Mouse (Mus musculus) olfactory bulb, adult 2 months (tissue): Measurements from ENCODE around the gene Lypd6b. TPM values are rescaled to one million over a fixed set of nuclear protein-coding genes. Genes with fewer than 3 reads are reported as not detected.

Source experiments
- H3K27ac ChIP-seq: fragments of 200-500 bp; 2 replicates; pipeline ENCODE4 v1.5.1; 2012; ENCODE audit warnings: low read depth, low read length; ENCODE audit not compliant: insufficient read depth
- H3K4me1 ChIP-seq: fragments of 200-500 bp; 2 replicates; pipeline ENCODE4 v1.6.1; 2012; ENCODE audit warnings: low read length; ENCODE audit not compliant: control insufficient read depth, insufficient read depth
- H3K4me3 ChIP-seq: fragments of 200-500 bp; 2 replicates; pipeline ENCODE4 v1.5.1; 2012; ENCODE audit warnings: mild to moderate bottlenecking, low read depth, low read length, moderate library complexity; ENCODE audit not compliant: insufficient read depth
- CTCF ChIP-seq: fragments of 200-500 bp; IDR thresholded peaks from 2 replicates; pipeline ENCODE4 v1.5.1; 2012; ENCODE audit warnings: low read depth, mild to moderate bottlenecking, low read length, moderate library complexity; ENCODE audit not compliant: insufficient read depth
- POLR2A ChIP-seq: fragments of 200-500 bp; IDR thresholded peaks from 2 replicates; pipeline ENCODE4 v1.6.1; 2012; ENCODE audit warnings: mild to moderate bottlenecking, low read depth, low read length, moderate library complexity; ENCODE audit not compliant: insufficient read depth
- WGBS: fragments of 180-500 bp; shearing (Covaris S2); methylation state at CpG from one replicate; pipeline ENCODE4 v1.1.7; 2018; 5-methylcytosine and 5-hydroxymethylcytosine counted together
- polyA plus RNA-seq: library from polyadenylated mRNA; stranded (reverse); fragments of >200 nt; gene quantifications from 2 replicates; pipeline ENCODE4 v1.2.4, GENCODE M21; 2012; ENCODE audit warnings: low replicate concordance; ENCODE audit not compliant: missing spikeins, insufficient read depth, insufficient read length

Gene Lypd6b
- polyA plus RNA-seq, 1 experiment = not detected

- no peak overlapping the region for H3K27ac ChIP-seq
- H3K4me1 ChIP-seq = no peaks in the 10 kb centered on the region
- 93% methylated on average over 3 of the region's 3 CpGs for WGBS
- H3K4me3 ChIP-seq = no peak overlapping the region
- no peak for TF ChIP-seq POLR2A
Measured at GRCm38 (mm10) chr2:49846880-49847279, 59.4 kb downstream of the Lypd6b start.

- WGBS = 88% methylated on average over 2 of the region's 2 CpGs
- TF ChIP-seq CTCF = no peak
- no peak for TF ChIP-seq POLR2A
- Histone ChIP-seq H3K4me1 (no peaks in the 10 kb centered on the region), H3K4me3 (no peak overlapping the region), H3K27ac (no peak overlapping the region)
Measured at GRCm38 (mm10) chr2:49847831-49848230, 60.3 kb downstream of the Lypd6b start.

- no peaks in the 10 kb centered on the region for H3K4me1 ChIP-seq
- no peak overlapping the region for H3K27ac ChIP-seq
- no peak overlapping the region for H3K4me3 ChIP-seq
- TF ChIP-seq POLR2A (no peak), CTCF (no peak)
- 93% methylated on average over 1 of the region's 1 CpGs for WGBS
Measured at GRCm38 (mm10) chr2:49849771-49850170, 62.3 kb downstream of the Lypd6b start.

- Histone ChIP-seq H3K4me3 (no peak overlapping the region), H3K27ac (no peak overlapping the region), H3K4me1 (no peaks in the 10 kb centered on the region)
- TF ChIP-seq POLR2A (no peak), CTCF (no peak)
Measured at GRCm38 (mm10) chr2:49851977-49852376, 64.5 kb downstream of the Lypd6b start.

DNA sequence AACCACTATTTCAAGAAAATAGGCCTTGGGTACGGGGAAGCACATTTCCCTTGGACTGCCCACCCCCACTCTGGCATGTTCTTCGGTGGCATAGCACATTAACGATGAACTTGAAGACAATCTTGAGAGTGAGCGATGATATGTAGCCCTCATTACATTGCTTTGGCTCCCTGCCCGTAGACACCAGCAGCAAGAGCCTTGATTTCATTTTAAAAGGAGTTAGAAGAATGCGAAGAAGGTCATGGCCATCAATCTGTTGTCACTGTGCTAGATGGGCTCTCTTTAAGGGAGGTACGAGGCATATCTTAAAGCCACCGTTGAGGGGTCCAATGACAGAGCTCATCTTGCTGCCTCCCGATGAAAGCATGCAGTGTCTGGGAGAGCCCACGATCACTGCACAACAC lies 68.7 kb downstream of the Lypd6b start:
- TF ChIP-seq CTCF (no peak), POLR2A (no peak)
- 82% methylated on average over 10 of the region's 10 CpGs for WGBS
- no peaks in the 10 kb centered on the region for H3K4me1 ChIP-seq
- H3K4me3 ChIP-seq = no peak overlapping the region
- H3K27ac ChIP-seq = no peak overlapping the region

DNA sequence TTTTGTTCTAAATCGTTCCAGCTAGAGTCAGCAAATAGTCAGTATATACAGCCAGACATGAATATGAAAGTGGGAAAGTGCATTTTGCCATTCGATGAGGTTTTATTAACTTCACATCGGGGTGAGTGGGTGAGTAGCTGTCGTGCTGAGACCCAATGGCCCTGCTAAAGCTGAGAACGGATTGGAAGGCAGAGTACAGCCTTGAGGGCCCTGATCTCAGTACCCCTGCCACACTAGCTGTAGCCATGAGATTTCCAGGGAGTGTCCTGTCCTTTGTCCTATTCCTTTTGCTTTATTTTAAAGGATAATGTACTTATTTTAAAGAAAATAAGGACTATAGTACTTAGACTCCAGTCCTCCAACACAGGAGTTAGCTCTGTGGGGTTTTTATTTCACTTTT lies 69.1 kb downstream of the Lypd6b start:
- H3K27ac ChIP-seq = no peak overlapping the region
- whole genome bisulfite sequencing = 81% methylated on average over 5 of the region's 5 CpGs
- TF ChIP-seq POLR2A = no peak
- no peak for TF ChIP-seq CTCF
- H3K4me1 ChIP-seq = no peaks in the 10 kb centered on the region
- no peak overlapping the region for H3K4me3 ChIP-seq

GRCm38 (mm10) chr2:49860219-49860962 lies 72.9 kb downstream of the Lypd6b start:
- TF ChIP-seq CTCF (no peak), POLR2A (no peak)
- Histone ChIP-seq H3K4me3 (no peak overlapping the region), H3K4me1 (no peaks in the 10 kb centered on the region), H3K27ac (no peak overlapping the region)
- WGBS = 73% methylated on average over 11 of the region's 11 CpGs

DNA sequence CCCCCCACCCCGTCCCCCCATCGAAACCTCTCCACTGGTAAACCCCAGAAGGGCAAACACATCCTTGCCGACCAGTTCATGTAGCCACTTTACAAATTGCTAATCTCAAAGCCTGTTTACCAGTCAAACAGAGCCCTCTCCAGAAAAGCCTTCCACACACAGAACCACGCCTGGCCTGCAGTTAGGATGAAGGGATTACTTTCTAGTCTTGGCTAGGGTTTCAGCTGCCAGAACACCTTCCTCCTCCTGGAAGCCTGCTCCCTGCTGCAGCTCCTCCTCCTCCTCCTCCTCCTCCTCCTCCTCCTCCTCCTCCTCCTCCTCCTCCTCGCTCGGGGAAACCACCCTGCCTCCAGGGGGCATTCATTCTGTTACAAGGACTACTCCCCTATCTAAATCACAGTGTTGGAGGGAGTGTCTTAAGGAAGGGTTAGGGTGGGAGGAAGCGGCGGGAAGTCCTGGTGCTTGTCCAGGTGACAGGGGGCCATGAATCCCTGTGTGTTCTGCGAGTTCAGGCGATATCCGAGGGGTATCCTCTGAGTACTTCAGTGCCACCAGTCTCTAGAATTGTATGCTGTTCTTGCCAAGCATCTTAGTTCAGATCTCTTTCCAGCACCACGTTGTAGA lies 73.6 kb downstream of the Lypd6b start:
- Histone ChIP-seq H3K4me3 (no peak overlapping the region), H3K4me1 (no peaks in the 10 kb centered on the region), H3K27ac (no peak overlapping the region)
- TF ChIP-seq CTCF (no peak), POLR2A (no peak)
- WGBS = 55% methylated on average over 10 of the region's 12 CpGs

- Histone ChIP-seq H3K4me1 (no peaks in the 10 kb centered on the region), H3K27ac (no peak overlapping the region), H3K4me3 (no peak overlapping the region)
- TF ChIP-seq POLR2A (no peak), CTCF (no peak)
- 89% methylated on average over 8 of the region's 8 CpGs for WGBS
Measured at GRCm38 (mm10) chr2:49861658-49862057, 74.2 kb downstream of the Lypd6b start.
